Mouse (Mus musculus): ENCODE data around the gene Hspb1.

DNA sequence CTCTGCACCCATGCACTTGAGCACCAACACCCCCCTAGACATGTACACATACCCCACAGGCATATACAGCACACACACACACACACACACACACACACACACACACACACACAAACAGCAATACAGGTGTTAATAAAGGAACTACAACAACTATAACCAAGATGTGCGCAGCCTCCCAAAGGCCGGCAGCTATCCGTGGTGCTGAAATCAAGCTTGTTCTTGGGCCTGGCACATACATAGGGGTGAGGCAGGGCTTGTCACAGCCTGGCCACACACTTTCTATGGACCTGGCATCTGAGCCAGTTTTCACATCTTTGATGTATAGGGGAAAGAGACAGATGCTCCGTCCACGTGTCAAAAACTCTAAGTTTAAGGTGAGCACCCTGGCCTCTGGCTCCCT, 44.3 kb upstream of the Hspb1 start:
- TF ChIP-seq GATA1 (IDR thresholded peaks at IDR 0.05; ENCODE audit: low read length) (no peak), TAL1 (IDR thresholded peaks at IDR 0.05; ENCODE audit: low read length) (no peak)
